Mouse (Mus musculus) cerebellum, postnatal 14 days (tissue): ENCODE measurements around the gene Ablim2.

Experiments used
- DNase-seq, 2 experiments: peaks; one replicate each; pipeline ENCODE4 v3.0.0; 2021; ENCODE audit warnings: mixed read lengths in 2 of 2

The Ablim2 gene

GRCm38 (mm10) chr5:35815051-35815450 is 57.4 kb downstream of the Ablim2 start:
- DNase-seq, result no peak

- no peak for DNase-seq
Measured at GRCm38 (mm10) chr5:35817266-35817665, 59.6 kb downstream of the Ablim2 start.

GRCm38 (mm10) chr5:35817882-35818281 is 60.2 kb downstream of the Ablim2 start:
- DNase-seq, result no peak

GRCm38 (mm10) chr5:35822721-35823120 is 65.0 kb downstream of the Ablim2 start:
- no peak for DNase-seq

GRCm38 (mm10) chr5:35826465-35826864 is 68.8 kb downstream of the Ablim2 start:
- DNase-seq, result no peak

- DNase-seq, result peak; percentile 40 to 41
Measured at GRCm38 (mm10) chr5:35827075-35827474, 69.4 kb downstream of the Ablim2 start.

GRCm38 (mm10) chr5:35827856-35828255 is 70.2 kb downstream of the Ablim2 start:
- peak; percentile 44 for DNase-seq

GRCm38 (mm10) chr5:35830101-35830500 is 72.4 kb downstream of the Ablim2 start:
- DNase-seq, result peak; percentile 69 to 72

GRCm38 (mm10) chr5:35833881-35834280 is 76.2 kb downstream of the Ablim2 start:
- DNase-seq, result no peak

GRCm38 (mm10) chr5:35836992-35837391 is 79.3 kb downstream of the Ablim2 start:
- DNase-seq, result no peak

- DNase-seq, result no peak
Measured at GRCm38 (mm10) chr5:35839262-35839661, 81.6 kb downstream of the Ablim2 start.

GRCm38 (mm10) chr5:35851485-35851884 is 93.8 kb downstream of the Ablim2 start:
- DNase-seq, result no peak

GRCm38 (mm10) chr5:35853463-35853862 is 95.8 kb downstream of the Ablim2 start:
- DNase-seq, result peak; percentile 30 to 34

- peak; percentile 22 to 30 for DNase-seq
Measured at GRCm38 (mm10) chr5:35856245-35856644, 98.6 kb downstream of the Ablim2 start.

GRCm38 (mm10) chr5:35858069-35858468 is 100.4 kb downstream of the Ablim2 start:
- peak; percentile 85 to 93 for DNase-seq

- no peak for DNase-seq
Measured at GRCm38 (mm10) chr5:35861456-35861855, 103.8 kb downstream of the Ablim2 start.

GRCm38 (mm10) chr5:35869973-35870372 is 112.3 kb downstream of the Ablim2 start:
- no peak for DNase-seq

GRCm38 (mm10) chr5:35870408-35871012 is 112.8 kb downstream of the Ablim2 start:
- DNase-seq, result peak; percentile 84 to 86

- DNase-seq, result no peak
Measured at GRCm38 (mm10) chr5:35873382-35873781, 115.7 kb downstream of the Ablim2 start.

- DNase-seq, result no peak
Measured at GRCm38 (mm10) chr5:35876236-35876635, 118.6 kb downstream of the Ablim2 start.

GRCm38 (mm10) chr5:35879199-35879598 is 121.5 kb downstream of the Ablim2 start:
- DNase-seq, result no peak

- no peak for DNase-seq
Measured at GRCm38 (mm10) chr5:35882391-35882790, 124.7 kb downstream of the Ablim2 start.

- DNase-seq, result peak; percentile 43 to 72
Measured at GRCm38 (mm10) chr5:35884262-35884661, 126.6 kb downstream of the Ablim2 start.

GRCm38 (mm10) chr5:35884689-35885088 is 127.0 kb downstream of the Ablim2 start:
- DNase-seq, result no peak

- peak; percentile 54 to 55 for DNase-seq
Measured at GRCm38 (mm10) chr5:35888959-35889358, 131.3 kb downstream of the Ablim2 start.
